Mouse (Mus musculus): ENCODE measurements around the gene Gpr89.

GRCm38 (mm10) chr3:96848470-96848869 is 56.7 kb downstream of the Gpr89 start:
- no peak for TF ChIP-seq CTCF (IDR thresholded peaks at IDR 0.05; ENCODE audit: extremely low read depth, insufficient read depth, low read length)
- no peak for TF ChIP-seq POLR2A (IDR thresholded peaks at IDR 0.05; ENCODE audit: extremely low read depth, insufficient read depth, low read length)
